8 mouse cellular contexts compared by ENCODE assay signal in genomic region chr10:22273684-22274305, GRCm38 (mm10).
DNase-seq lines count a peak whose midpoint lies in the region; ATAC-seq and TF ChIP-seq lines count a peak whose summit lies in the region.

No protein-coding gene starts in this region.

- intact Hi-C loops in heart, postnatal 14 days (cut with DNase I): no loop called here

- TF ChIP-seq CTCF in lung, adult 2 months (IDR thresholded peaks at IDR 0.05; ENCODE audit: insufficient read depth, low read length): no peak

- peak overlapping the region; percentile 94 for H3K4me2 ChIP-seq in lung, embryonic 16.5 days (ENCODE audit: low read depth, low read length)
- peak overlapping the region; percentile 84 for H3K4me2 ChIP-seq in forebrain, embryonic 12.5 days
- peak overlapping the region; percentile 58 for H3K4me2 ChIP-seq in liver, embryonic 13.5 days
- H3K4me2 ChIP-seq in stomach, embryonic 15.5 days: peak overlapping the region; percentile 90

- ATAC-seq in lung, embryonic 16.5 days (ENCODE audit: low read depth): peak; percentile 40; the same call in 1 of the 2 replicates
- no peak for ATAC-seq in forebrain, embryonic 12.5 days (ENCODE audit: low FRiP score)
- ATAC-seq in liver, embryonic 13.5 days (ENCODE audit: low read depth): no peak
- no peak for ATAC-seq in stomach, embryonic 15.5 days (ENCODE audit: insufficient read depth, low FRiP score, low read depth)

- no peaks in the 10 kb centered on the region for H3K36me3 ChIP-seq in lung, embryonic 16.5 days (ENCODE audit: control insufficient read depth, insufficient read depth, low read length)
- no peaks in the 10 kb centered on the region for H3K36me3 ChIP-seq in forebrain, embryonic 12.5 days (replicated peaks)
- H3K36me3 ChIP-seq in liver, embryonic 13.5 days: no peaks in the 10 kb centered on the region
- H3K36me3 ChIP-seq in stomach, embryonic 15.5 days: no peaks in the 10 kb centered on the region

- DNase-seq in lung, adult 2 months: no peak
- DNase-seq in liver, embryonic 13.5 days: no peak
- no peak for DNase-seq in urinary bladder, postnatal 14 days (ENCODE audit: low spot score)
- DNase-seq in heart, postnatal 14 days: no peak
- DNase-seq in adrenal gland, adult 18-20 months (ENCODE audit: low spot score in 2 of 2): no peak

- H3K4me1 ChIP-seq in lung, embryonic 16.5 days (replicated peaks; ENCODE audit: control insufficient read depth, insufficient read depth, low read length): peaks cover 3% of the 10 kb centered on the region; the same call in 1 of the 2 replicates
- H3K4me1 ChIP-seq in lung, adult 2 months (ENCODE audit: control insufficient read depth, insufficient read depth, low read length): no peaks in the 10 kb centered on the region
- H3K4me1 ChIP-seq in forebrain, embryonic 12.5 days: peaks cover 19% of the 10 kb centered on the region
- H3K4me1 ChIP-seq in liver, embryonic 13.5 days (replicated peaks): no peaks in the 10 kb centered on the region
- 0 out of 2 replicates have a peak, but pooled peaks cover 6% of the 10 kb centered on the region for H3K4me1 ChIP-seq in stomach, embryonic 15.5 days

- H3K27ac ChIP-seq in lung, embryonic 16.5 days (ENCODE audit: low read length): no peak overlapping the region
- no peak overlapping the region for H3K27ac ChIP-seq in forebrain, embryonic 12.5 days
- H3K27ac ChIP-seq in liver, embryonic 13.5 days: no peak overlapping the region
- no peak overlapping the region for H3K27ac ChIP-seq in stomach, embryonic 15.5 days

- peaks cover 3% of the 10 kb centered on the region for H3K27me3 ChIP-seq in lung, embryonic 16.5 days (ENCODE audit: control insufficient read depth, insufficient read depth, low read depth, low read length)
- peaks cover 19% of the 10 kb centered on the region for H3K27me3 ChIP-seq in forebrain, embryonic 12.5 days
- peaks cover 18% of the 10 kb centered on the region for H3K27me3 ChIP-seq in liver, embryonic 13.5 days
- no peaks in the 10 kb centered on the region for H3K27me3 ChIP-seq in stomach, embryonic 15.5 days (replicated peaks)

- no peaks in the 10 kb centered on the region for H3K9me3 ChIP-seq in lung, embryonic 16.5 days (ENCODE audit: control insufficient read depth, low read length)
- H3K9me3 ChIP-seq in forebrain, embryonic 12.5 days: no peaks in the 10 kb centered on the region
- no peaks in the 10 kb centered on the region for H3K9me3 ChIP-seq in liver, embryonic 13.5 days (replicated peaks)
- H3K9me3 ChIP-seq in stomach, embryonic 15.5 days: no peaks in the 10 kb centered on the region

- peak overlapping the region; percentile 58 for H3K4me3 ChIP-seq in lung, embryonic 16.5 days (ENCODE audit: low read length)
- H3K4me3 ChIP-seq in lung, adult 2 months (replicated peaks; ENCODE audit: extremely low read depth, low read depth, low read length): no peak overlapping the region
- peak overlapping the region; percentile 48 for H3K4me3 ChIP-seq in forebrain, embryonic 12.5 days (replicated peaks)
- peak overlapping the region; percentile 44 for H3K4me3 ChIP-seq in liver, embryonic 13.5 days (replicated peaks)
- peak overlapping the region; percentile 50 for H3K4me3 ChIP-seq in stomach, embryonic 15.5 days (replicated peaks)

- H3K9ac ChIP-seq in lung, embryonic 16.5 days (ENCODE audit: low read length): peak overlapping the region; percentile 62
- H3K9ac ChIP-seq in forebrain, embryonic 12.5 days: peak overlapping the region; percentile 40
- H3K9ac ChIP-seq in liver, embryonic 13.5 days: no peak overlapping the region
- H3K9ac ChIP-seq in stomach, embryonic 15.5 days: no peak overlapping the region; the same call in 1 of the 2 replicates

- under 1% methylated on average over 41 of the region's 41 CpGs for WGBS in lung, embryonic 16.5 days
- 3% methylated on average over 41 of the region's 41 CpGs for WGBS in lung, adult 2 months
- under 1% methylated on average over 41 of the region's 41 CpGs for WGBS in forebrain, embryonic 12.5 days
- under 1% methylated on average over 41 of the region's 41 CpGs for WGBS in liver, embryonic 13.5 days (ENCODE audit: insufficient replicate concordance)
- WGBS in stomach, embryonic 15.5 days: under 1% methylated on average over 41 of the region's 41 CpGs

- TF ChIP-seq POLR2A in lung, adult 2 months (IDR thresholded peaks at IDR 0.05; ENCODE audit: borderline replicate concordance, extremely low read depth, low read depth, low read length): no peak

Comparison
In these comparisons a context has a peak if more than half of its experiments do, and no peak if none do; other contexts are left out.
1. H3K9ac ChIP-seq: peak in lung, embryonic 16.5 days (single experiment) and forebrain, embryonic 12.5 days (single experiment); none in liver, embryonic 13.5 days (single experiment) and stomach, embryonic 15.5 days (single experiment).
2. Peak in every context shown above with its lines, with median percentiles within 50 percentile points of each other: H3K4me2 ChIP-seq.